Mouse (Mus musculus) testis, adult 2 months (tissue): ENCODE data around the gene Foxp1.

Experiments used
- CTCF ChIP-seq: fragments of 200-500 bp; IDR thresholded peaks from 2 replicates; pipeline ENCODE4 v1.5.1; 2012; ENCODE audit warnings: low read depth, mild to moderate bottlenecking, inconsistent platforms, low read length, moderate library complexity; ENCODE audit not compliant: control insufficient read depth, insufficient read depth, insufficient replicate concordance
- POLR2A ChIP-seq: fragments of 200-500 bp; IDR thresholded peaks from 2 replicates; pipeline ENCODE4 v1.6.1; 2012; ENCODE audit warnings: low read depth, mild to moderate bottlenecking, inconsistent platforms, low read length, moderate library complexity; ENCODE audit not compliant: control insufficient read depth

- TF ChIP-seq CTCF (no peak), POLR2A (no peak)
Measured at GRCm38 (mm10) chr6:99372016-99372415, 150.5 kb downstream of the Foxp1 start.
